Mouse (Mus musculus) lung, postnatal 36 days (tissue): Measurements from ENCODE around the gene Plekho1.
A peak's percentile ranks its signal among the peaks of the same experiment; 100 is the strongest.
"Not testable (repeated sequence)": the region's sequence is repeated elsewhere in the genome, so short reads cannot be mapped to it uniquely, and the experiment has no call there.

Source experiments
- DNase-seq: peaks from one replicate; pipeline ENCODE4 v3.0.0; 2022; ENCODE audit warnings: mixed read lengths

The Plekho1 gene

GRCm38 (mm10) chr3:95978265-95978664 lies 17.5 kb downstream of the Plekho1 start:
- DNase-seq: no peak

GRCm38 (mm10) chr3:95977587-95977986 lies 18.2 kb downstream of the Plekho1 start:
- not testable (repeated sequence) for DNase-seq

GRCm38 (mm10) chr3:95977079-95977478 lies 18.7 kb downstream of the Plekho1 start:
- DNase-seq: no peak

GRCm38 (mm10) chr3:95972873-95973634 lies 22.7 kb downstream of the Plekho1 start:
- DNase-seq: no peak

GRCm38 (mm10) chr3:95972251-95972872 lies 23.4 kb downstream of the Plekho1 start:
- no peak for DNase-seq

- not testable (repeated sequence) for DNase-seq
Observed at GRCm38 (mm10) chr3:95970661-95971060, 25.1 kb downstream of the Plekho1 start.

- DNase-seq: no peak
Observed at GRCm38 (mm10) chr3:95969277-95969676, 26.5 kb downstream of the Plekho1 start.

- no peak for DNase-seq
Observed at GRCm38 (mm10) chr3:95965518-95966451, 30.0 kb downstream of the Plekho1 start.

GRCm38 (mm10) chr3:95963681-95964080 lies 32.1 kb downstream of the Plekho1 start:
- peak; percentile 53 for DNase-seq

- DNase-seq: no peak
Observed at GRCm38 (mm10) chr3:95963230-95963629, 32.6 kb downstream of the Plekho1 start.

GRCm38 (mm10) chr3:95962182-95962581 lies 33.6 kb downstream of the Plekho1 start:
- DNase-seq: not testable (repeated sequence)

- DNase-seq: no peak
Observed at GRCm38 (mm10) chr3:95959807-95960206, 36.0 kb downstream of the Plekho1 start.

- DNase-seq: peak; percentile 68
Observed at GRCm38 (mm10) chr3:95959082-95959481, 36.7 kb downstream of the Plekho1 start.

- peak; percentile 78 for DNase-seq
Observed at GRCm38 (mm10) chr3:95957359-95958148, 38.2 kb downstream of the Plekho1 start.

- no peak for DNase-seq
Observed at GRCm38 (mm10) chr3:95955318-95955717, 40.5 kb downstream of the Plekho1 start.

- not testable (repeated sequence) for DNase-seq
Observed at GRCm38 (mm10) chr3:95954648-95955173, 41.1 kb downstream of the Plekho1 start.

- no peak for DNase-seq
Observed at GRCm38 (mm10) chr3:95953522-95953921, 42.3 kb downstream of the Plekho1 start.

GRCm38 (mm10) chr3:95953023-95953422 lies 42.8 kb downstream of the Plekho1 start:
- no peak for DNase-seq

GRCm38 (mm10) chr3:95951566-95951965 lies 44.2 kb downstream of the Plekho1 start:
- DNase-seq: not testable (repeated sequence)

- DNase-seq: peak; percentile 93
Observed at GRCm38 (mm10) chr3:95950763-95951551, 44.8 kb downstream of the Plekho1 start.

GRCm38 (mm10) chr3:95948325-95948724 lies 47.5 kb downstream of the Plekho1 start:
- no peak for DNase-seq
